Mouse (Mus musculus): ENCODE measurements around the gene Pck1.

DNA sequence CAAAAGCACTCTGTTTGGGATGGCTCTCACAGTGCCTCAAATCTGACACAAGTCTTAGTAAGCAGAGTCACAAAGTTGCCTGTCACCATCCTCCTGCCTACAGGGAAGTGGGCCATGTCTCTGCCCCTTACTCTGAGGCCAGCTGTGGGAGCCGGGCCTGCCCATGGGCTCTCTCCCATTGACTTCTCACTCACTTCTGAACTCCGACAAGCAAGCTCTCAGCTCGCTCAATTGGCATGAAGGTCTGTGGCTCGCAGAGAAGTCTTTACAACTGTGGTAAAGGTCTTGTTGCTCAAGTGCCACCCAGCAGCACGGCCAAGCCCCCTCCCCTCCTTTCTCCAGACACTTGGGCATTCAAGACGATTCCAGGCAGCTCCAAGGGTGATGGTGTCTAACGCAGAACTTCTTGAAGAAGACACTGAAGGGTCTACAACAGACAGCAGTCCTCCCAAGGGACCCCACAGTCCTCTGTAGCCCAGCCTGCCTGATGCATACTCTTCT is 1.0 kb upstream of the Pck1 start:
- TF ChIP-seq CTCF (conservative IDR thresholded peaks at IDR 0.05; ENCODE audit: insufficient read depth, insufficient read length, low read depth, low read length) (no peak), POLR2A (IDR thresholded peaks at IDR 0.05; ENCODE audit: low read depth, low read length) (no peak)

Measured in kidney, adult 2 months (tissue).